Mouse (Mus musculus) embryonic facial prominence, embryonic 14.5 days (tissue): ENCODE results near the gene Fxr1. TPM values are rescaled to one million over a fixed set of nuclear protein-coding genes. Genes with fewer than 3 reads are reported as not detected.

Source experiments
- ATAC-seq: fragments of 200-750 bp; cut with Nextera tagmentation; 2 replicates; pipeline ENCODE4 v1.8.0; 2017; ENCODE audit warnings: low read depth, moderate number of reproducible peaks, moderate TSS enrichment
- DNase-seq: peaks from one replicate; pipeline ENCODE4 v3.0.0-alpha.2; 2015; ENCODE audit warnings: low spot score
- H3K27ac ChIP-seq: fragments of 300-500 bp; sonication (generic); replicated peaks from 2 replicates; pipeline ENCODE4 v1.5.1; 2014; ENCODE audit warnings: low read depth, mild to moderate bottlenecking, low read length, moderate library complexity
- H3K27me3 ChIP-seq: fragments of 300-500 bp; sonication (generic); replicated peaks from 2 replicates; pipeline ENCODE4 v1.6.1; 2014; ENCODE audit warnings: low read length; ENCODE audit not compliant: control insufficient read depth, insufficient read depth
- H3K36me3 ChIP-seq: fragments of 300-500 bp; sonication (generic); 2 replicates; pipeline ENCODE4 v1.6.1; 2014; ENCODE audit warnings: low read length, mixed read lengths; ENCODE audit not compliant: control insufficient read depth, insufficient read depth
- H3K4me1 ChIP-seq: fragments of 300-500 bp; sonication (generic); 2 replicates; pipeline ENCODE4 v1.6.1; 2014; ENCODE audit warnings: antibody characterized with exemption, low read length; ENCODE audit not compliant: control insufficient read depth, insufficient read depth
- H3K4me2 ChIP-seq: fragments of 300-500 bp; sonication (generic); 2 replicates; pipeline ENCODE4 v1.6.1; 2014; ENCODE audit warnings: low read depth, mild to moderate bottlenecking, low read length, moderate library complexity, mixed read lengths
- H3K4me3 ChIP-seq: fragments of 300-500 bp; sonication (generic); 2 replicates; pipeline ENCODE4 v1.5.1; 2014; ENCODE audit warnings: low read depth, mild to moderate bottlenecking, low read length
- H3K9ac ChIP-seq: fragments of 300-500 bp; sonication (generic); 2 replicates; pipeline ENCODE4 v1.6.1; 2014; ENCODE audit warnings: low read depth, mild to moderate bottlenecking, low read length, moderate library complexity, mixed read lengths
- H3K9me3 ChIP-seq: fragments of 300-500 bp; sonication (generic); 2 replicates; pipeline ENCODE4 v1.6.1; 2016; ENCODE audit warnings: low read length; ENCODE audit not compliant: control insufficient read depth
- WGBS: fragments of 180-500 bp; shearing (Covaris S2); extraction: QIAGEN DNeasy Blood & Tissue Kit; methylation state at CpG from one replicate; pipeline ENCODE4 v1.1.7; 2014; 5-methylcytosine and 5-hydroxymethylcytosine counted together
- polyA plus RNA-seq: library from polyadenylated mRNA; unstranded; fragments of >200 nt; fragmentation: Nextera tagmentation; extraction: Ambion mirVana; gene quantifications from 2 replicates; pipeline ENCODE4 v1.2.1, GENCODE M21; 2014

Gene Fxr1
- polyA plus RNA-seq, 1 experiment from 2014 or later: 82.4 TPM

- Histone ChIP-seq H3K36me3 (peaks cover 28% of the 10 kb centered on the region), H3K27me3 (no peaks in the 10 kb centered on the region), H3K4me1 (peaks cover 8% of the 10 kb centered on the region), H3K9me3 (no peaks in the 10 kb centered on the region), H3K4me2 (no peak overlapping the region), H3K4me3 (no peak overlapping the region), H3K27ac (no peak overlapping the region), H3K9ac (no peak overlapping the region)
- no peak for ATAC-seq
- 72% methylated on average over 6 of the region's 6 CpGs for WGBS
- DNase-seq: no peak
Observed at GRCm38 (mm10) chr3:34076058-34076759, 56.5 kb downstream of the Fxr1 start.

GRCm38 (mm10) chr3:34080900-34081662 lies 61.3 kb downstream of the Fxr1 start, which contains the start of gene Dnajc19:
Dnajc19 (minus strand) TSS chr3:34081321.
- Histone ChIP-seq H3K4me2 (peak within 1 kb of the TSS; percentile 75), H3K4me3 (peak within 1 kb of the TSS; percentile 64), H3K9ac (peak within 1 kb of the TSS; percentile 78), H3K27me3 (no peaks in the 10 kb centered on the region), H3K4me1 (peaks cover 16% of the 10 kb centered on the region), H3K27ac (peak within 1 kb of the TSS; percentile 53), H3K36me3 (peaks cover 12% of the 10 kb centered on the region; the same call in 1 of the 2 replicates), H3K9me3 (no peaks in the 10 kb centered on the region)
- peak; percentile 96 for ATAC-seq
- WGBS: 1% methylated on average over 24 of the region's 50 CpGs
- peak; percentile 96 for DNase-seq

- no peaks in the 10 kb centered on the region for H3K27me3 ChIP-seq
- 77% methylated on average over 3 of the region's 3 CpGs for WGBS
- no peak overlapping the region; the same call in 1 of the 2 replicates for H3K9ac ChIP-seq
- H3K36me3 ChIP-seq: peaks cover 4% of the 10 kb centered on the region; the same call in 1 of the 2 replicates
- H3K4me3 ChIP-seq: no peak overlapping the region
- peak overlapping the region; percentile 53; the same call in 1 of the 2 replicates for H3K27ac ChIP-seq
- peaks cover 16% of the 10 kb centered on the region for H3K4me1 ChIP-seq
- ATAC-seq: no peak
- DNase-seq: no peak
- no peaks in the 10 kb centered on the region for H3K9me3 ChIP-seq
- peak overlapping the region; percentile 75 for H3K4me2 ChIP-seq
Observed at GRCm38 (mm10) chr3:34081929-34082328, 62.2 kb downstream of the Fxr1 start.

GRCm38 (mm10) chr3:34083655-34084054 lies 63.9 kb downstream of the Fxr1 start:
- no peak overlapping the region for H3K4me3 ChIP-seq
- H3K9ac ChIP-seq: no peak overlapping the region
- H3K9me3 ChIP-seq: no peaks in the 10 kb centered on the region
- ATAC-seq (no peak), DNase-seq (no peak)
- peaks cover 16% of the 10 kb centered on the region for H3K4me1 ChIP-seq
- no peaks in the 10 kb centered on the region for H3K27me3 ChIP-seq
- no peak overlapping the region for H3K4me2 ChIP-seq
- no peak overlapping the region for H3K27ac ChIP-seq
- H3K36me3 ChIP-seq: no peaks in the 10 kb centered on the region
- 77% methylated on average over 5 of the region's 5 CpGs for WGBS

GRCm38 (mm10) chr3:34102891-34103290 lies 83.1 kb downstream of the Fxr1 start:
- ATAC-seq: no peak

DNA sequence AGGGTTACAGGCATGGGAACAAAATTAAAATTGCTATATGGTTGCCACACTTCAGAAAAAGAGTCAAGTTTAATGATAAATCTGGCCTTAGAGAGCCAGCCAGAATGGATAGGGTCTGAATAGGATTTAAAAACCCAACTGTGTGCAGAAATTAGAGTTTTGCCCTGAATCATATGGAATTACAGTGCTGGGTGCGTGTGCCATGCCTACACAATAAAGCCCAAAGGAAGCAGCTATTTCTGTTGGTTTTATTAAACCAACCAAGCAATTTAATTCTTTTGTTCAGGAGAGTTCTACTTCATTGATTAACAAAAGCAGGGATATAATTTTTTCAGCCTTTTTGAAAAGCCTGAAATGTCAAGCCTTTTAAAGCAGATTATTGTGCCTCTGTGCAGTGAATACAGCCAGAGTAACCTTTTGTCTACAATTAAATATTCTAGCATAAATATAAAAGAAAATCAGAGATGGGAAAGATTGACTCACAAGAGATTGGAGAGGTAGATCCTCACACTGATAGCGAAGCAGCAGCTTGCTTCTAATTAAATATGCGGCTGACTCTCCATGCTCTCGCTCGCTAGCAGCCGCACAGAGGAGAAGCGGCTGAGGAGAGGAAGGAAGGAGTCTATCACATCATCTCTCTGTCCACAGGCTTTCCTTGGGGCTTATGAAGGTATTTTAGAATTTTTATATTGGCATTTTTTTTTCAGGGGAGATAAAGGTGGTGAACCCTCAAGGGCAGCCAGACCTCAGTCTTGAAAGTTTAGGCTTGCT lies 84.3 kb downstream of the Fxr1 start:
- H3K27ac ChIP-seq: no peak overlapping the region
- H3K4me3 ChIP-seq: no peak overlapping the region
- H3K9me3 ChIP-seq: no peaks in the 10 kb centered on the region
- H3K4me2 ChIP-seq: no peak overlapping the region
- no peaks in the 10 kb centered on the region for H3K4me1 ChIP-seq
- no peak for ATAC-seq
- DNase-seq: no peak
- peaks cover 12% of the 10 kb centered on the region for H3K27me3 ChIP-seq
- WGBS: 32% methylated on average over 7 of the region's 7 CpGs
- H3K9ac ChIP-seq: no peak overlapping the region
- H3K36me3 ChIP-seq: no peaks in the 10 kb centered on the region

More at GRCm38 (mm10) chr3:34102891-34103290, 83.1 kb downstream of the Fxr1 start:
- Histone ChIP-seq H3K9ac (no peak overlapping the region), H3K36me3 (no peaks in the 10 kb centered on the region), H3K9me3 (no peaks in the 10 kb centered on the region), H3K4me1 (no peaks in the 10 kb centered on the region), H3K27ac (no peak overlapping the region), H3K4me2 (no peak overlapping the region), H3K27me3 (peaks cover 12% of the 10 kb centered on the region), H3K4me3 (no peak overlapping the region)
- 79% methylated on average over 2 of the region's 2 CpGs for WGBS
- DNase-seq: no peak

DNA sequence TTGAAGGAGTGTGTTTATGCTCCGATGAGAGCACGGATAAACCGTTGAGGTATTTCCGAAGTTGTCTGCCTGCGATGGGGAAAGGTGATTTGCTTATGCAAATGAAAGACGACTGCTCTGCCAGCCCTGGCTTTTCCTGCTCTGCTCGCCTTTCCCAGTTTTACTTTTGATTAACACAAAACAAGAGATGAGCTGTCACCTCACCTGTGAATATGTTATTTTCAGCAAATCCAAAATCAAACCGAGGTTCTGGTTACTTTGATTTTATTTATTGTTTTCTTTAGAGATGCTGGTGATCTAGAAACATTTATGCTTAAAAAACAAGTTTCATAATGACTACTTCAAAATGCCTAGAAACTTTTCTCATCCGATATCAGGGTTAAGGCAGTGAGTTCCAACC lies 86.7 kb downstream of the Fxr1 start:
- ATAC-seq: no peak
- Histone ChIP-seq H3K4me1 (no peaks in the 10 kb centered on the region), H3K9me3 (no peaks in the 10 kb centered on the region), H3K27me3 (peaks cover 12% of the 10 kb centered on the region), H3K4me2 (no peak overlapping the region), H3K9ac (no peak overlapping the region), H3K27ac (no peak overlapping the region), H3K4me3 (no peak overlapping the region), H3K36me3 (no peaks in the 10 kb centered on the region)
- WGBS: 20% methylated on average over 9 of the region's 9 CpGs
- DNase-seq: no peak

DNA sequence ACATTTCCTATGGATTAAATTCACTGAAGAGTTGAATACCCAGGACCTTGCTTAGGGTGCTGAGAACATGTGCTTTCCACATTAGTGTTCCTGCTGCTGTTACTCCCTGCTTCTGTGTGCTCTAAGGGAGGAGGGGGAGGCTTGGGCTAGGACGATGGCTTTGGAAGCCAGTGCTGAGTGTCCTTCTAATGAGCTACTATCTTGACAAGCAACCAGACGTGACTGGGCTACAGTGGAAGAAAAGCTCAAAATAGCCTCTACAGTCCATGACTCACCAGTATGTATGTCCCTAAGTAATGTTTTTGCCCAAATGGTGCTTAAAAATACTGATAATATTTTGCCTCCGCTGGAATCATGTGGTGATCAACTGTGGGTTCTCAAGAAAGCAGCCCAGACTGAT lies 87.9 kb downstream of the Fxr1 start:
- H3K9me3 ChIP-seq: no peaks in the 10 kb centered on the region
- H3K36me3 ChIP-seq: no peaks in the 10 kb centered on the region
- peaks cover 12% of the 10 kb centered on the region for H3K27me3 ChIP-seq
- no peak overlapping the region for H3K9ac ChIP-seq
- H3K4me2 ChIP-seq: no peak overlapping the region
- WGBS: 67% methylated on average over 3 of the region's 3 CpGs
- H3K4me3 ChIP-seq: no peak overlapping the region
- ATAC-seq: no peak
- DNase-seq: no peak
- H3K27ac ChIP-seq: no peak overlapping the region
- no peaks in the 10 kb centered on the region for H3K4me1 ChIP-seq
